Mouse (Mus musculus) bone marrow macrophage, adult 2 months (primary cell): ENCODE results near the gene Atg101.

Source experiments
- CTCF ChIP-seq: IDR thresholded peaks from 2 replicates; pipeline ENCODE4 v1.5.1; 2012; ENCODE audit warnings: low read depth, mild to moderate bottlenecking, low read length, moderate library complexity
- POLR2A ChIP-seq: IDR thresholded peaks from 2 replicates; pipeline ENCODE4 v1.6.1; 2012; ENCODE audit warnings: mild to moderate bottlenecking, low read depth, low read length, borderline replicate concordance

- TF ChIP-seq CTCF (no peak), POLR2A (no peak)
These were observed 21.6 kb upstream of the Atg101 start for GRCm38 (mm10) chr15:101262502-101262901.
